Mouse (Mus musculus) heart, adult 2 months (tissue): Measurements from ENCODE around the gene Prl8a2.

Experiments
- CTCF ChIP-seq: fragments of 200-600 bp; IDR thresholded peaks from 2 replicates; pipeline ENCODE4 v1.8.1; 2022; ENCODE audit warnings: antibody characterized with exemption, mild to moderate bottlenecking, moderate library complexity
- EP300 ChIP-seq: fragments of 200-500 bp; IDR thresholded peaks from 2 replicates; pipeline ENCODE4 v1.6.1; 2011; ENCODE audit warnings: low read depth, low read length, control low read depth; ENCODE audit not compliant: insufficient read depth

GRCm38 (mm10) chr13:27312334-27313225 is 32.9 kb upstream of the Prl8a2 start, which contains the start of gene Prl6a1:
- TF ChIP-seq CTCF (no peak), EP300 (no peak)
